Mouse (Mus musculus): ENCODE results near the gene Crhr1.
A peak's percentile ranks its signal among the peaks of the same experiment; 100 is the strongest.

DNA sequence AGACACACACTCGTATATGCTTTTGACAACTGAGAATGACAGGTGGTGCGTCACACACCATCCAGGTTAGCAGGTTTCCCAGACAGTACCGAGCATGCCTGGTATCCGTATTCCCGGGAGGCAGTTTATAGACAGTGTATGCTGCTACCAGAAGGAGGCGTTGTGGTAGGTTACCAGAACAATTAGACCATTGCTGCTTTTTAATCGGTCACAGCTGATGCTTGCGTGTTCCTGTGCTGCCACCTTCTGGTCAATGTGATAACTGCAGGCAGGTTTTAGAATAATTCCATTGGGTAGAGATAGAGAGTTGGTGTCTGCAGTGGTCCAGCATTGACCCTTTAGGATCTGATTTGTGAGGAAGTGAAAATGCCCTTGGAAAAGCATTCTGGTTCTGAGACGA is 63.1 kb downstream of the Crhr1 start:
- TF ChIP-seq CTCF (IDR thresholded peaks at IDR 0.05; ENCODE audit: borderline replicate concordance, insufficient read depth, low read length) (peak; percentile 75; the same call in 1 of the 2 replicates), POLR2A (IDR thresholded peaks at IDR 0.05; ENCODE audit: low read depth, low read length) (no peak)
